Mouse (Mus musculus): ENCODE data around the gene Tm4sf20.

DNA sequence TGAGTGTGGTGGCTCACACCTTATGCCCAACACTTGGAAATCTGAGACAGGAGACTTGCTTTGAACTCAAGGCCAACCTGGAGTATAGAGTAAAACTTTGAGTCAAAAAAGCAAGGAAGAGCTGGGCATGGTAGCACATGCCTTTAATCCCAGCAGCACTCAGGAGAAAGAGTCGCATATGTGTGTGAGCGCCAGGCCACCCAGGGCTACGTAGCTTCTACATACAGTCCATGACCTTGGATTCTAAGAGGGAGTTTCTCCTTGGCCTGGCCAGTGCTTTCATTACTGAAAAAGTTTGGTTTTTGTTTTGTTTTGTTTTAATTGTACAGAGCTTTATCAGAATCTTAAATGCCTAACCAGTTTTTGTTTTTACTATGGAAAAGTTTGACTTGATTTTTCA lies 24.3 kb downstream of the Tm4sf20 start:
- no peak for TF ChIP-seq CTCF (conservative IDR thresholded peaks at IDR 0.05; ENCODE audit: insufficient read depth, insufficient read length, low read depth, low read length)
- TF ChIP-seq POLR2A (IDR thresholded peaks at IDR 0.05; ENCODE audit: low read depth, low read length), result no peak
